Mouse (Mus musculus): ENCODE measurements at regions not wholly inside any gene's neighbourhood (a gene's known extent, or its start where the extent isn't known, plus 50 kb on each side); places are given as distances from the start of the nearest gene placed in this dataset.
"Not testable (repeated sequence)": the region's sequence is repeated elsewhere in the genome, so short reads cannot be mapped to it uniquely, and the experiment has no call there.

- TF ChIP-seq USF1 (IDR thresholded peaks at IDR 0.05; ENCODE audit: low read depth) (no peak), SRF (IDR thresholded peaks at IDR 0.05; ENCODE audit: control insufficient read depth, insufficient read length, low read depth) (no peak), REST (IDR thresholded peaks at IDR 0.05; ENCODE audit: insufficient read depth, insufficient read length) (no peak), MYOG (IDR thresholded peaks at IDR 0.05; ENCODE audit: control insufficient read depth in 1 of 3, insufficient read depth in 1 of 3, insufficient read length in 2 of 3, low read depth in 2 of 3) (no peak), TCF3 (IDR thresholded peaks at IDR 0.05; ENCODE audit: insufficient read length, low read depth) (no peak), POLR2A (IDR thresholded peaks at IDR 0.05; ENCODE audit: insufficient read length, low read depth) (no peak), POLR2AphosphoS2 (IDR thresholded peaks at IDR 0.05; ENCODE audit: insufficient read length, low read depth) (no peak), E2F4 (IDR thresholded peaks at IDR 0.05; ENCODE audit: insufficient read depth) (no peak), CEBPB (IDR thresholded peaks at IDR 0.05; ENCODE audit: insufficient read depth, poor library complexity, severe bottlenecking) (no peak), MYOD1 (IDR thresholded peaks at IDR 0.05; ENCODE audit: control insufficient read depth in 1 of 3, insufficient read length in 2 of 3, low read depth in 2 of 3) (no peak), MAX (IDR thresholded peaks at IDR 0.05; ENCODE audit: low read depth) (no peak), TCF12 (IDR thresholded peaks at IDR 0.05; ENCODE audit: insufficient read depth, poor library complexity, severe bottlenecking) (no peak)
- H3K4me3 ChIP-seq = no peak overlapping the region
- no peaks in the 10 kb centered on the region for H3K79me2 ChIP-seq (ENCODE audit: control insufficient read depth, insufficient read depth)
- H3ac ChIP-seq (ENCODE audit: control insufficient read depth, insufficient read length) = no peak overlapping the region
- peak overlapping the region; percentile 59 for H3K4me2 ChIP-seq (ENCODE audit: low read depth)
- H3K36me3 ChIP-seq (ENCODE audit: control insufficient read depth, insufficient read depth) = no peaks in the 10 kb centered on the region
- H3K27me3 ChIP-seq (ENCODE audit: control insufficient read depth, insufficient read depth, insufficient read length) = no peaks in the 10 kb centered on the region
Measured at GRCm38 (mm10) chr2:166448161-166448560, 265.5 kb downstream of the Prex1 start.

- Histone ChIP-seq H3K36me3 (ENCODE audit: control insufficient read depth, insufficient read depth) (no peaks in the 10 kb centered on the region), H3K4me3 (no peak overlapping the region), H3ac (ENCODE audit: control insufficient read depth, insufficient read length) (no peak overlapping the region), H3K79me2 (ENCODE audit: control insufficient read depth, insufficient read depth) (no peaks in the 10 kb centered on the region), H3K27me3 (ENCODE audit: control insufficient read depth, insufficient read depth, insufficient read length) (no peaks in the 10 kb centered on the region), H3K4me2 (ENCODE audit: low read depth) (peak overlapping the region; percentile 45)
- TF ChIP-seq TCF3 (IDR thresholded peaks at IDR 0.05; ENCODE audit: insufficient read length, low read depth) (no peak), MYOG (IDR thresholded peaks at IDR 0.05; ENCODE audit: control insufficient read depth in 1 of 3, insufficient read depth in 1 of 3, insufficient read length in 2 of 3, low read depth in 2 of 3) (no peak), SRF (IDR thresholded peaks at IDR 0.05; ENCODE audit: control insufficient read depth, insufficient read length, low read depth) (no peak), TCF12 (IDR thresholded peaks at IDR 0.05; ENCODE audit: insufficient read depth, poor library complexity, severe bottlenecking) (no peak)
Measured at GRCm38 (mm10) chr2:166446536-166446935, 267.1 kb downstream of the Prex1 start.

- H3K27me3 ChIP-seq (ENCODE audit: control insufficient read depth, insufficient read depth, insufficient read length); H3K36me3 ChIP-seq (ENCODE audit: control insufficient read depth, insufficient read depth); H3K4me2 ChIP-seq (ENCODE audit: low read depth); H3K79me2 ChIP-seq (ENCODE audit: control insufficient read depth, insufficient read depth); H3K4me3 ChIP-seq; H3ac ChIP-seq (ENCODE audit: control insufficient read depth, insufficient read length): not testable (repeated sequence)
- peak in 1 of 3 experiments; percentile 22 for TF ChIP-seq MYOG (IDR thresholded peaks at IDR 0.05; ENCODE audit: control insufficient read depth in 1 of 3, insufficient read depth in 1 of 3, insufficient read length in 2 of 3, low read depth in 2 of 3)
- peak in 1 of 3 experiments; percentile 15 for TF ChIP-seq MYOD1 (IDR thresholded peaks at IDR 0.05; ENCODE audit: control insufficient read depth in 1 of 3, insufficient read length in 2 of 3, low read depth in 2 of 3)
Measured at GRCm38 (mm10) chr2:166445824-166446223, 267.8 kb downstream of the Prex1 start.

- Histone ChIP-seq H3K4me2 (ENCODE audit: low read depth) (no peak overlapping the region), H3K27me3 (ENCODE audit: control insufficient read depth, insufficient read depth, insufficient read length) (no peaks in the 10 kb centered on the region), H3K4me3 (no peak overlapping the region), H3ac (ENCODE audit: control insufficient read depth, insufficient read length) (no peak overlapping the region), H3K36me3 (ENCODE audit: control insufficient read depth, insufficient read depth) (no peaks in the 10 kb centered on the region), H3K79me2 (ENCODE audit: control insufficient read depth, insufficient read depth) (no peaks in the 10 kb centered on the region)
- TF ChIP-seq TCF3 (IDR thresholded peaks at IDR 0.05; ENCODE audit: insufficient read length, low read depth) (no peak), CEBPB (IDR thresholded peaks at IDR 0.05; ENCODE audit: insufficient read depth, poor library complexity, severe bottlenecking) (0 out of 2 replicates have a peak, but pooled peaks have one; percentile 5), MYOD1 (IDR thresholded peaks at IDR 0.05; ENCODE audit: control insufficient read depth in 1 of 3, insufficient read length in 2 of 3, low read depth in 2 of 3) (peak in 1 of 3 experiments; percentile 45), USF1 (IDR thresholded peaks at IDR 0.05; ENCODE audit: low read depth) (no peak), MAX (IDR thresholded peaks at IDR 0.05; ENCODE audit: low read depth) (no peak), MYOG (IDR thresholded peaks at IDR 0.05; ENCODE audit: control insufficient read depth in 1 of 3, insufficient read depth in 1 of 3, insufficient read length in 2 of 3, low read depth in 2 of 3) (peak in 1 of 3 experiments; percentile 57), POLR2AphosphoS2 (IDR thresholded peaks at IDR 0.05; ENCODE audit: insufficient read length, low read depth) (no peak), SRF (IDR thresholded peaks at IDR 0.05; ENCODE audit: control insufficient read depth, insufficient read length, low read depth) (no peak), REST (IDR thresholded peaks at IDR 0.05; ENCODE audit: insufficient read depth, insufficient read length) (no peak)
Measured at GRCm38 (mm10) chr2:166442997-166443396, 270.6 kb downstream of the Prex1 start.

- no peak for TF ChIP-seq POLR2AphosphoS2 (IDR thresholded peaks at IDR 0.05; ENCODE audit: insufficient read length, low read depth)
- no peak for TF ChIP-seq SRF (IDR thresholded peaks at IDR 0.05; ENCODE audit: control insufficient read depth, insufficient read length, low read depth)
- H3K4me3 ChIP-seq = no peak overlapping the region
Measured at GRCm38 (mm10) chr2:166439847-166440775, 273.5 kb downstream of the Prex1 start.

More at GRCm38 (mm10) chr2:166439847-166440775, 273.5 kb downstream of the Prex1 start:
- no peak overlapping the region for H3K4me2 ChIP-seq (ENCODE audit: low read depth)
- H3K27me3 ChIP-seq (ENCODE audit: control insufficient read depth, insufficient read depth, insufficient read length) = no peaks in the 10 kb centered on the region
- H3ac ChIP-seq (ENCODE audit: control insufficient read depth, insufficient read length) = no peak overlapping the region
- H3K36me3 ChIP-seq (ENCODE audit: control insufficient read depth, insufficient read depth) = no peaks in the 10 kb centered on the region
- H3K79me2 ChIP-seq (ENCODE audit: control insufficient read depth, insufficient read depth) = no peaks in the 10 kb centered on the region
